Mouse (Mus musculus) ES-E14 (cell line): ENCODE data around the gene Tmem158.

Source experiments
- CHD2 ChIP-seq: IDR thresholded peaks from 2 replicates; pipeline ENCODE4 v1.6.1; 2014; ENCODE audit warnings: mild to moderate bottlenecking, low read depth, low read length, inconsistent platforms
- HCFC1 ChIP-seq: IDR thresholded peaks from 2 replicates; pipeline ENCODE4 v1.6.1; 2012; ENCODE audit warnings: low read length, inconsistent platforms, borderline replicate concordance; ENCODE audit not compliant: insufficient read depth
- MAFK ChIP-seq: IDR thresholded peaks from 2 replicates; pipeline ENCODE4 v1.6.1; 2014; ENCODE audit warnings: mild to moderate bottlenecking, low read depth, low read length, inconsistent platforms; ENCODE audit not compliant: insufficient read depth
- ZC3H11A ChIP-seq: IDR thresholded peaks from 2 replicates; pipeline ENCODE4 v1.6.1; 2012; ENCODE audit warnings: low read depth, mild to moderate bottlenecking, inconsistent platforms, low read length, borderline replicate concordance

DNA sequence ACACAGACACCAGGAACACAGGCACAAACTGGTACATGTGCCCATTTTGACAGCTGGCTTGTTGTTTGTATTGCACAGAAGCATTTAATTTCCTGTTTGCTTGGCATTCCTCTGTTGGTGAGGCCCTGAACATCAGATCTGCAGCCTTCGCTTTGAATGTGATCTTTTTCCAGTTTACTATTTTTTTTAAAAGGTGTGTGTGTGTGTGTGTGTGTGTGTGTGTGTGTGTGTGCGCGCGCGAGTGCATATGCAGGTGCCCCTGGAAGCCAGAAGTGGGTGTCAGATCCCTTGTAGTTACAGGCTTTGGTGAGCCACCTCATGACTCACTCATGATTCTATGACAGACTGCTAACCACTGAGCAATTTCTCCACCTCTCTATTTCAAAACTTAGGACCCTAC lies 20.3 kb downstream of the Tmem158 start:
- TF ChIP-seq CHD2 (no peak), ZC3H11A (no peak), MAFK (no peak), HCFC1 (no peak)
